Mouse (Mus musculus): ENCODE results near the gene Vapa. TPM values are rescaled to one million over a fixed set of nuclear protein-coding genes. Genes with fewer than 3 reads are reported as not detected.
A peak's percentile ranks its signal among the peaks of the same experiment; 100 is the strongest.

Gene Vapa
- polyA plus RNA-seq, 1 experiment from 2014 or later = 298 TPM

GRCm38 (mm10) chr17:65594687-65595086, 18.7 kb downstream of the Vapa start:
- Histone ChIP-seq H3K4me3 (ENCODE audit: low read depth, low read length) (no peak overlapping the region), H3K27me3 (ENCODE audit: control insufficient read depth, insufficient read depth, low read length) (no peaks in the 10 kb centered on the region), H3K9ac (replicated peaks; ENCODE audit: low read depth, low read length) (no peak overlapping the region), H3K4me2 (ENCODE audit: low read depth, low read length) (no peak overlapping the region), H3K36me3 (ENCODE audit: control insufficient read depth, insufficient read depth, low read length) (no peaks in the 10 kb centered on the region), H3K4me1 (ENCODE audit: control insufficient read depth, insufficient read depth, low read length) (peaks cover 11% of the 10 kb centered on the region; the same call in 1 of the 2 replicates), H3K9me3 (ENCODE audit: control insufficient read depth, low read length) (no peaks in the 10 kb centered on the region), H3K27ac (ENCODE audit: low read depth, low read length) (no peak overlapping the region)
- no peak for ATAC-seq (ENCODE audit: low read depth)
- WGBS = 92% methylated on average over 8 of the region's 8 CpGs

- no peak for ATAC-seq (ENCODE audit: low read depth)
- Histone ChIP-seq H3K36me3 (ENCODE audit: control insufficient read depth, insufficient read depth, low read length) (no peaks in the 10 kb centered on the region; the same call in 1 of the 2 replicates), H3K4me1 (ENCODE audit: control insufficient read depth, insufficient read depth, low read length) (no peaks in the 10 kb centered on the region), H3K4me3 (ENCODE audit: low read depth, low read length) (no peak overlapping the region), H3K27me3 (ENCODE audit: control insufficient read depth, insufficient read depth, low read length) (no peaks in the 10 kb centered on the region), H3K9ac (replicated peaks; ENCODE audit: low read depth, low read length) (no peak overlapping the region), H3K9me3 (ENCODE audit: control insufficient read depth, low read length) (no peaks in the 10 kb centered on the region), H3K4me2 (ENCODE audit: low read depth, low read length) (no peak overlapping the region), H3K27ac (ENCODE audit: low read depth, low read length) (no peak overlapping the region)
- 79% methylated on average over 3 of the region's 3 CpGs for WGBS
These were observed 26.5 kb downstream of the Vapa start for GRCm38 (mm10) chr17:65586892-65587291.

DNA sequence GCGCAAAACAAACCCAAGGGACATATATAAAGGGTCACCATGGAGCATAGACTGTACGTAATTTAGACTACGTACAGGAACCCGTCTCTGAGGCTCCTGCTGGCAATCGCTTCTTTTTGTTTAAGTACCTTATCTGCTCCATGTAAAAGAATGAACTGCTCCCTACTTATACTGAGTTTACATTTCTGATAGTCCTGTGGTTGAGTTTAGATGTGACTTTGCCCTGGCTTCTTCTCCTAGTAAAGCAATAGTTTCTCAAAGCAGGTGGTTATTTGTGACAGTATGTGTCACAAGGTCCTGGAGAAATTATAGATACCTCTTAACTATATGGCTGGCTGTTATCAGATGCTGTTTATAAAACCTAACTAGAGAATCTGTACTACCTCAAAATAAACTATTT, 31.9 kb downstream of the Vapa start:
- Histone ChIP-seq H3K27ac (ENCODE audit: low read depth, low read length) (no peak overlapping the region), H3K27me3 (ENCODE audit: control insufficient read depth, insufficient read depth, low read length) (no peaks in the 10 kb centered on the region), H3K9me3 (ENCODE audit: control insufficient read depth, low read length) (no peaks in the 10 kb centered on the region), H3K36me3 (ENCODE audit: control insufficient read depth, insufficient read depth, low read length) (peaks cover 21% of the 10 kb centered on the region; the same call in 1 of the 2 replicates), H3K4me2 (ENCODE audit: low read depth, low read length) (no peak overlapping the region), H3K4me3 (ENCODE audit: low read depth, low read length) (no peak overlapping the region), H3K9ac (replicated peaks; ENCODE audit: low read depth, low read length) (no peak overlapping the region), H3K4me1 (ENCODE audit: control insufficient read depth, insufficient read depth, low read length) (no peaks in the 10 kb centered on the region)
- no peak for ATAC-seq (ENCODE audit: low read depth)
- WGBS = 65% methylated on average over 5 of the region's 5 CpGs

GRCm38 (mm10) chr17:65579766-65580165, 33.6 kb downstream of the Vapa start:
- 95% methylated on average over 7 of the region's 7 CpGs for WGBS
- Histone ChIP-seq H3K9me3 (ENCODE audit: control insufficient read depth, low read length) (no peaks in the 10 kb centered on the region), H3K9ac (replicated peaks; ENCODE audit: low read depth, low read length) (no peak overlapping the region), H3K36me3 (ENCODE audit: control insufficient read depth, insufficient read depth, low read length) (peaks cover 21% of the 10 kb centered on the region; the same call in 1 of the 2 replicates), H3K27me3 (ENCODE audit: control insufficient read depth, insufficient read depth, low read length) (no peaks in the 10 kb centered on the region), H3K4me1 (ENCODE audit: control insufficient read depth, insufficient read depth, low read length) (no peaks in the 10 kb centered on the region), H3K27ac (ENCODE audit: low read depth, low read length) (no peak overlapping the region), H3K4me3 (ENCODE audit: low read depth, low read length) (no peak overlapping the region), H3K4me2 (ENCODE audit: low read depth, low read length) (no peak overlapping the region)
- ATAC-seq (ENCODE audit: low read depth) = no peak

DNA sequence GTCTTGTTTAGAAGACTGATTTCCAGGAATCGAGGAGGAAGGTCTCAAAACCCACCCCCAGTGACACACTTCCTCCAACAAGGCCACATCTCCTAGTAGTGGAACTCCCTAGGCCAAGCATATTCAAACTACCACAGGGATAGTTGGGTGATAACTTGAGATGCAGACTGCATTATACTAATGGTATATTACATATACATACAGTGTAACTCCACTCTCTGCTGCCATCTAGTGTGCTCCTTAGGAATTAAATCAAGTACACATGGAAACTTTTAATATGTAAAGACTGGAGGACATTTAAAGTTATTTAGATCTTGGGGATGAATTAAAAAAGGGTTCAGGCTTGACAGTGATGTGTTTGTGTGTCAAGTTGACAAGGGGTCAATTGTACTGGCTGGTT, 38.0 kb downstream of the Vapa start:
- WGBS = 79% methylated on average over 1 of the region's 1 CpGs
- ATAC-seq (ENCODE audit: low read depth) = peak; percentile 25; the same call in 1 of the 2 replicates

GRCm38 (mm10) chr17:65574850-65575249, 38.5 kb downstream of the Vapa start:
- H3K9ac ChIP-seq (replicated peaks; ENCODE audit: low read depth, low read length) = no peak overlapping the region

More for the DNA sequence above, 38.0 kb downstream of the Vapa start:
- Histone ChIP-seq H3K4me1 (ENCODE audit: control insufficient read depth, insufficient read depth, low read length) (no peaks in the 10 kb centered on the region), H3K27me3 (ENCODE audit: control insufficient read depth, insufficient read depth, low read length) (no peaks in the 10 kb centered on the region), H3K36me3 (ENCODE audit: control insufficient read depth, insufficient read depth, low read length) (peaks cover 11% of the 10 kb centered on the region; the same call in 1 of the 2 replicates), H3K4me2 (ENCODE audit: low read depth, low read length) (no peak overlapping the region), H3K9ac (replicated peaks; ENCODE audit: low read depth, low read length) (no peak overlapping the region), H3K27ac (ENCODE audit: low read depth, low read length) (no peak overlapping the region), H3K4me3 (ENCODE audit: low read depth, low read length) (no peak overlapping the region), H3K9me3 (ENCODE audit: control insufficient read depth, low read length) (no peaks in the 10 kb centered on the region)

DNA sequence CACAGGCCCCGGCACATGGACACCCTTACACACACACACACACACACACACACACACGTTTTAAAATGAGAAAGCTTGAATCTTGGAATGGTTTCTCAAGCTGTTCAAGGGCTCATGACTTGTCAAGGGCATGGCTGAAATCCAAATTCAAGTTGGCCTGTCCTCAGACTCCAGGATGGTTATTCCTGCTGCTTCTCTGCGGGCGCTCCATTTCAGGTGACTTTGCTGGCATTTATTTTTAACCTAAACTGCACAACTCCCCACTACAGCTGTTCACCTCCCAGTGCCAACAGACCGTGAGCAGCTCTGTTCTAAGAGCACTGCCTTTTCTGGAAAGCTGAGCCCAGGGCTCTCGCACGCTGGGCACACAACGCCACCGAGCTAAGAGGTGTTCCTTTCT, 41.5 kb downstream of the Vapa start:
- 87% methylated on average over 9 of the region's 9 CpGs for WGBS
- Histone ChIP-seq H3K27me3 (ENCODE audit: control insufficient read depth, insufficient read depth, low read length) (no peaks in the 10 kb centered on the region), H3K9me3 (ENCODE audit: control insufficient read depth, low read length) (no peaks in the 10 kb centered on the region), H3K4me3 (ENCODE audit: low read depth, low read length) (no peak overlapping the region), H3K36me3 (ENCODE audit: control insufficient read depth, insufficient read depth, low read length) (no peaks in the 10 kb centered on the region), H3K4me2 (ENCODE audit: low read depth, low read length) (no peak overlapping the region), H3K27ac (ENCODE audit: low read depth, low read length) (no peak overlapping the region), H3K9ac (replicated peaks; ENCODE audit: low read depth, low read length) (no peak overlapping the region), H3K4me1 (ENCODE audit: control insufficient read depth, insufficient read depth, low read length) (no peaks in the 10 kb centered on the region)
- ATAC-seq (ENCODE audit: low read depth) = no peak

More at GRCm38 (mm10) chr17:65574850-65575249, 38.5 kb downstream of the Vapa start:
- Histone ChIP-seq H3K4me1 (ENCODE audit: control insufficient read depth, insufficient read depth, low read length) (no peaks in the 10 kb centered on the region), H3K4me3 (ENCODE audit: low read depth, low read length) (no peak overlapping the region), H3K27ac (ENCODE audit: low read depth, low read length) (no peak overlapping the region), H3K4me2 (ENCODE audit: low read depth, low read length) (no peak overlapping the region), H3K9me3 (ENCODE audit: control insufficient read depth, low read length) (no peaks in the 10 kb centered on the region), H3K36me3 (ENCODE audit: control insufficient read depth, insufficient read depth, low read length) (peaks cover 9% of the 10 kb centered on the region; the same call in 1 of the 2 replicates), H3K27me3 (ENCODE audit: control insufficient read depth, insufficient read depth, low read length) (no peaks in the 10 kb centered on the region)
- WGBS = 77% methylated on average over 8 of the region's 8 CpGs
- ATAC-seq (ENCODE audit: low read depth) = no peak

- no peak for ATAC-seq (ENCODE audit: low read depth)
- Histone ChIP-seq H3K27ac (ENCODE audit: low read depth, low read length) (no peak overlapping the region), H3K9ac (replicated peaks; ENCODE audit: low read depth, low read length) (no peak overlapping the region)
These were observed 41.9 kb downstream of the Vapa start for GRCm38 (mm10) chr17:65571466-65571865.

GRCm38 (mm10) chr17:65564189-65564588, 49.2 kb downstream of the Vapa start:
- no peak overlapping the region for H3K4me2 ChIP-seq (ENCODE audit: low read depth, low read length)
- 75% methylated on average over 5 of the region's 5 CpGs for WGBS
- H3K27me3 ChIP-seq (ENCODE audit: control insufficient read depth, insufficient read depth, low read length) = no peaks in the 10 kb centered on the region
- no peak for ATAC-seq (ENCODE audit: low read depth)
- no peaks in the 10 kb centered on the region for H3K4me1 ChIP-seq (ENCODE audit: control insufficient read depth, insufficient read depth, low read length)
- no peak overlapping the region for H3K4me3 ChIP-seq (ENCODE audit: low read depth, low read length)
- no peaks in the 10 kb centered on the region for H3K9me3 ChIP-seq (ENCODE audit: control insufficient read depth, low read length)
- no peak overlapping the region for H3K9ac ChIP-seq (replicated peaks; ENCODE audit: low read depth, low read length)
- no peak overlapping the region for H3K27ac ChIP-seq (ENCODE audit: low read depth, low read length)
- no peaks in the 10 kb centered on the region for H3K36me3 ChIP-seq (ENCODE audit: control insufficient read depth, insufficient read depth, low read length)

More at GRCm38 (mm10) chr17:65571466-65571865, 41.9 kb downstream of the Vapa start:
- no peak overlapping the region for H3K4me2 ChIP-seq (ENCODE audit: low read depth, low read length)
- no peaks in the 10 kb centered on the region for H3K4me1 ChIP-seq (ENCODE audit: control insufficient read depth, insufficient read depth, low read length)
- no peaks in the 10 kb centered on the region for H3K36me3 ChIP-seq (ENCODE audit: control insufficient read depth, insufficient read depth, low read length)
- no peaks in the 10 kb centered on the region for H3K27me3 ChIP-seq (ENCODE audit: control insufficient read depth, insufficient read depth, low read length)
- WGBS = 92% methylated on average over 8 of the region's 8 CpGs
- no peaks in the 10 kb centered on the region for H3K9me3 ChIP-seq (ENCODE audit: control insufficient read depth, low read length)
- H3K4me3 ChIP-seq (ENCODE audit: low read depth, low read length) = no peak overlapping the region

Measured in neural tube, embryonic 14.5 days (tissue).